Mouse (Mus musculus): ENCODE measurements around the gene Ltbp2. TPM values are rescaled to one million over a fixed set of nuclear protein-coding genes. Genes with fewer than 3 reads are reported as not detected.

Ltbp2 gene
- polyA plus RNA-seq, 1 experiment from 2014 or later, result 11.2 TPM

- Histone ChIP-seq H3K4me2 (ENCODE audit: low read depth, low read length) (no peak overlapping the region), H3K9me3 (ENCODE audit: control insufficient read depth, low read length) (no peaks in the 10 kb centered on the region), H3K27ac (replicated peaks; ENCODE audit: low read depth, low read length) (no peak overlapping the region), H3K4me1 (ENCODE audit: control insufficient read depth, insufficient read depth, low read length) (peaks cover 4% of the 10 kb centered on the region; the same call in 1 of the 2 replicates), H3K9ac (ENCODE audit: low read depth, low read length) (no peak overlapping the region), H3K27me3 (replicated peaks; ENCODE audit: control insufficient read depth, insufficient read depth, low read length) (no peaks in the 10 kb centered on the region), H3K4me3 (ENCODE audit: low read depth, low read length) (no peak overlapping the region), H3K36me3 (ENCODE audit: control insufficient read depth, insufficient read depth, low read length) (no peaks in the 10 kb centered on the region)
- WGBS, result 62% methylated on average over 11 of the region's 11 CpGs
- DNase-seq (ENCODE audit: low spot score), result no peak
- ATAC-seq (ENCODE audit: low read depth), result no peak
These were observed 9.0 kb upstream of the Ltbp2 start for GRCm38 (mm10) chr12:84885107-84885876.

- peaks cover 4% of the 10 kb centered on the region; the same call in 1 of the 2 replicates for H3K4me1 ChIP-seq (ENCODE audit: control insufficient read depth, insufficient read depth, low read length)
- H3K27ac ChIP-seq (replicated peaks; ENCODE audit: low read depth, low read length), result no peak overlapping the region
These were observed 8.2 kb upstream of the Ltbp2 start for GRCm38 (mm10) chr12:84884423-84885076.

GRCm38 (mm10) chr12:84882796-84883195 lies 6.5 kb upstream of the Ltbp2 start:
- Histone ChIP-seq H3K27ac (replicated peaks; ENCODE audit: low read depth, low read length) (no peak overlapping the region), H3K36me3 (ENCODE audit: control insufficient read depth, insufficient read depth, low read length) (no peaks in the 10 kb centered on the region), H3K4me3 (ENCODE audit: low read depth, low read length) (no peak overlapping the region), H3K9ac (ENCODE audit: low read depth, low read length) (no peak overlapping the region), H3K27me3 (replicated peaks; ENCODE audit: control insufficient read depth, insufficient read depth, low read length) (peaks cover 11% of the 10 kb centered on the region; the same call in 1 of the 2 replicates), H3K4me2 (ENCODE audit: low read depth, low read length) (no peak overlapping the region), H3K9me3 (ENCODE audit: control insufficient read depth, low read length) (no peaks in the 10 kb centered on the region), H3K4me1 (ENCODE audit: control insufficient read depth, insufficient read depth, low read length) (peaks cover 4% of the 10 kb centered on the region; the same call in 1 of the 2 replicates)
- DNase-seq (ENCODE audit: low spot score) (no peak), ATAC-seq (ENCODE audit: low read depth) (no peak)
- WGBS, result 73% methylated on average over 4 of the region's 4 CpGs

More at GRCm38 (mm10) chr12:84884423-84885076, 8.2 kb upstream of the Ltbp2 start:
- H3K4me2 ChIP-seq (ENCODE audit: low read depth, low read length), result no peak overlapping the region
- no peak overlapping the region for H3K9ac ChIP-seq (ENCODE audit: low read depth, low read length)
- DNase-seq (ENCODE audit: low spot score) (no peak), ATAC-seq (ENCODE audit: low read depth) (no peak)
- no peaks in the 10 kb centered on the region for H3K27me3 ChIP-seq (replicated peaks; ENCODE audit: control insufficient read depth, insufficient read depth, low read length)
- H3K4me3 ChIP-seq (ENCODE audit: low read depth, low read length), result no peak overlapping the region
- 88% methylated on average over 7 of the region's 7 CpGs for WGBS
- no peaks in the 10 kb centered on the region for H3K9me3 ChIP-seq (ENCODE audit: control insufficient read depth, low read length)
- no peaks in the 10 kb centered on the region for H3K36me3 ChIP-seq (ENCODE audit: control insufficient read depth, insufficient read depth, low read length)

GRCm38 (mm10) chr12:84880091-84880490 lies 3.8 kb upstream of the Ltbp2 start:
- H3K27ac ChIP-seq (replicated peaks; ENCODE audit: low read depth, low read length), result no peak overlapping the region
- peaks cover 4% of the 10 kb centered on the region; the same call in 1 of the 2 replicates for H3K4me1 ChIP-seq (ENCODE audit: control insufficient read depth, insufficient read depth, low read length)
- H3K4me2 ChIP-seq (ENCODE audit: low read depth, low read length), result no peak overlapping the region
- DNase-seq (ENCODE audit: low spot score) (peak; percentile 33), ATAC-seq (ENCODE audit: low read depth) (no peak)
- 44% methylated on average over 11 of the region's 11 CpGs for WGBS
- H3K27me3 ChIP-seq (replicated peaks; ENCODE audit: control insufficient read depth, insufficient read depth, low read length), result peaks cover 38% of the 10 kb centered on the region
- no peaks in the 10 kb centered on the region for H3K9me3 ChIP-seq (ENCODE audit: control insufficient read depth, low read length)
- no peak overlapping the region for H3K4me3 ChIP-seq (ENCODE audit: low read depth, low read length)
- H3K36me3 ChIP-seq (ENCODE audit: control insufficient read depth, insufficient read depth, low read length), result no peaks in the 10 kb centered on the region
- H3K9ac ChIP-seq (ENCODE audit: low read depth, low read length), result no peak overlapping the region

DNA sequence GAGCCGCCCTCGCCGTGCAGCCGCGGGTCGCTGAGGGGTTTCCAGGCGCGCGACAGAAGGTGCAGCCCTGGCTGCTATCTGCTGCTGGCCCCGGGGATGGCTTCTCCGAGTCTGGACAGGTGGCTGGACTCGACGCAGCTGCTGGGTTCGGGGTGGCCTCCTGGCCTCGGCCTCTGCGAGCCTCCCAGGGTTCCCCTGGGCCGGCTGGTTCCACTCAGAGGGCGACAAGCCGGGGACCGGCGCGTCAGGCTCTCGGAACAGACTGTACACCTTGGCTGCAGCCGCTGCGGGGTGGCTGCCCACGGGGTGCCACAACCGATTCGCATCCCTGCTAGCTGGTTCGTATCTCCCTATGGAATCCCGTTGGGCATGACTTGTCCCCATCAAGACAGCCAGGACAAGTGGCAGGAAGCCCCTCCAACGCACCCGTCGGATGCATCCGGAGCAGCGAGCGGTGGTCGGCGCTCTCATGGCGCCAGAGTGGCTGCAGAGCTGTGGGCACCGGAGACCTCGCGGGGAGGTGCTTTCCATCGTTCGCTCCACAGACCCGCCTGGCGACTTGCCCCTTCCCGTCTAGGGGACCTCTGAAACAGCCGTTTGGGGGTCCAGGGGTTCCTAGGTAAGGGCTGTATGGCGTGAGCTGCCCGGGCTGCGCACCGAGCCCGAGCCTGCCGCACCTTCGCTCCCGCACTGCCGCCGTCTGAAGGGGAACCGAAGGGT lies 411 bp downstream of the Ltbp2 start:
- DNase-seq (ENCODE audit: low spot score), result no peak
- Histone ChIP-seq H3K27me3 (replicated peaks; ENCODE audit: control insufficient read depth, insufficient read depth, low read length) (peaks cover 55% of the 10 kb centered on the region), H3K9ac (ENCODE audit: low read depth, low read length) (peak overlapping the region; percentile 48)

DNA sequence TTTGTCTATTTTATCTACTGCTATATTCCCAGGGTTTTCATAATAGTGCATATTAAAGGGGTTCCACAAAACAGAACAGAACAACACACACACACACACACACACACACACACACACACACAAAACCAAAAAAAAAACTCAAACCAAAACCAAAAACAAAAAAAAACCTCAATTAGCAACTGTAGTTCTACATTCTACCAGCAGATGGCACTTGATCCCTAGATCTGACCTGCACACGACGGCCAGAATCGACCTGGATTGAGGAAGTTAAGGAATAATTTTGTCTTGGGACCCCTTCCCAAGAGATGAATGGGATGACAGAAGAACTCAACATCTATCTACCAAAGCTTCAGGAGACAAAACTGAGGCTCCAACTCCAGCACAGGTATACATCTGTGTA lies 2.9 kb downstream of the Ltbp2 start:
- no peaks in the 10 kb centered on the region; the same call in 1 of the 2 replicates for H3K4me1 ChIP-seq (ENCODE audit: control insufficient read depth, insufficient read depth, low read length)
- H3K36me3 ChIP-seq (ENCODE audit: control insufficient read depth, insufficient read depth, low read length), result no peaks in the 10 kb centered on the region
- no peaks in the 10 kb centered on the region for H3K9me3 ChIP-seq (ENCODE audit: control insufficient read depth, low read length)
- H3K4me3 ChIP-seq (ENCODE audit: low read depth, low read length), result 0 out of 2 replicates have a peak overlapping the region, but pooled peaks have one; percentile 2
- 1% methylated on average over 3 of the region's 3 CpGs for WGBS
- ATAC-seq (ENCODE audit: low read depth) (no peak), DNase-seq (ENCODE audit: low spot score) (no peak)
- peaks cover 50% of the 10 kb centered on the region for H3K27me3 ChIP-seq (replicated peaks; ENCODE audit: control insufficient read depth, insufficient read depth, low read length)
- no peak overlapping the region for H3K27ac ChIP-seq (replicated peaks; ENCODE audit: low read depth, low read length)
- no peak overlapping the region for H3K9ac ChIP-seq (ENCODE audit: low read depth, low read length)
- H3K4me2 ChIP-seq (ENCODE audit: low read depth, low read length), result no peak overlapping the region

More for the DNA sequence above, 411 bp downstream of the Ltbp2 start:
- Histone ChIP-seq H3K4me3 (ENCODE audit: low read depth, low read length) (peak overlapping the region; percentile 44), H3K4me1 (ENCODE audit: control insufficient read depth, insufficient read depth, low read length) (no peaks in the 10 kb centered on the region; the same call in 1 of the 2 replicates), H3K27ac (replicated peaks; ENCODE audit: low read depth, low read length) (no peak overlapping the region), H3K9me3 (ENCODE audit: control insufficient read depth, low read length) (no peaks in the 10 kb centered on the region), H3K36me3 (ENCODE audit: control insufficient read depth, insufficient read depth, low read length) (no peaks in the 10 kb centered on the region), H3K4me2 (ENCODE audit: low read depth, low read length) (peak overlapping the region; percentile 63)
- ATAC-seq (ENCODE audit: low read depth), result no peak
- WGBS, result under 1% methylated on average over 39 of the region's 59 CpGs

DNA sequence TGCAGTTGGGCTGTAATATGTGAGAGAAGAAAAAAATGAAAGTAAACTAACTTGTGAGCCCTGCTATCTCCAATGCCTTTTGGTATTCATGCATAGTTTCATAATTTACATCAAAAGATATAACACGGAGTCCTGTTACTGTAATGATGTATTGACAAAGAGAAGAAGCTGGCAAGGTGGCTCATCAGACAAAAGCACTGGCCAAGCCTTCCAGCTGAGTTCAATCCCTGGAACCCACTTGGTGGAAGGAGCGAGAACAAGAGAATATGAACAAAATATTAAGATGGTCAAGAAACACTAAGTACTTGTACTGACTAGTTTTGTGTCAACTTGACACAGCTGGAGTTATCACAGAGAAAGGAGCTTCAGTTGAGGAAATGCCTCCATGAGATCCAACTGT lies 4.0 kb downstream of the Ltbp2 start:
- Histone ChIP-seq H3K4me2 (ENCODE audit: low read depth, low read length) (no peak overlapping the region), H3K27me3 (replicated peaks; ENCODE audit: control insufficient read depth, insufficient read depth, low read length) (peaks cover 39% of the 10 kb centered on the region), H3K36me3 (ENCODE audit: control insufficient read depth, insufficient read depth, low read length) (no peaks in the 10 kb centered on the region), H3K4me1 (ENCODE audit: control insufficient read depth, insufficient read depth, low read length) (no peaks in the 10 kb centered on the region; the same call in 1 of the 2 replicates), H3K27ac (replicated peaks; ENCODE audit: low read depth, low read length) (no peak overlapping the region), H3K4me3 (ENCODE audit: low read depth, low read length) (no peak overlapping the region), H3K9me3 (ENCODE audit: control insufficient read depth, low read length) (no peaks in the 10 kb centered on the region), H3K9ac (ENCODE audit: low read depth, low read length) (no peak overlapping the region)
- DNase-seq (ENCODE audit: low spot score), result no peak
- 78% methylated on average over 2 of the region's 2 CpGs for WGBS
- no peak for ATAC-seq (ENCODE audit: low read depth)

DNA sequence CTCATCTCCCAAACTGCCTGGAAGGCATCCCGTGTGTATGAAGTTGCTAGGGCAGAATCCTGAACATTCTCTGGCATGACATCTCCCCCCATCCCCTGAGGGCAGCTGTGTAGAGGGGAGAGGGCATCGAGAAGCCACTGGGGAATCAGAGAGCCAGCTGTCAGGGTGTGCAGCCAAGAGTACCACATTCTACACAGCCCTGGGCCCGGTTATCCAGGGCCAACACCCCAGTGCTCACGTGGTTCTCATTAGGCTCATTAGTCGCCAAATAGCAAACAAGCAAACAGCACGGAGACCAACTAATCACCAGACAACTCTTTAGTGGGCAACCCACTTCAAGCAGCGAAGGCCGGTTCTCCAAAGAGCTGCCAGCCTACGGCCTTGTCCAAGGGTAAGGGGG lies 10.9 kb downstream of the Ltbp2 start:
- Histone ChIP-seq H3K9ac (ENCODE audit: low read depth, low read length) (no peak overlapping the region), H3K9me3 (ENCODE audit: control insufficient read depth, low read length) (no peaks in the 10 kb centered on the region), H3K4me1 (ENCODE audit: control insufficient read depth, insufficient read depth, low read length) (peaks cover 10% of the 10 kb centered on the region; the same call in 1 of the 2 replicates), H3K36me3 (ENCODE audit: control insufficient read depth, insufficient read depth, low read length) (no peaks in the 10 kb centered on the region), H3K4me2 (ENCODE audit: low read depth, low read length) (no peak overlapping the region), H3K4me3 (ENCODE audit: low read depth, low read length) (no peak overlapping the region), H3K27me3 (replicated peaks; ENCODE audit: control insufficient read depth, insufficient read depth, low read length) (no peaks in the 10 kb centered on the region), H3K27ac (replicated peaks; ENCODE audit: low read depth, low read length) (no peak overlapping the region)
- WGBS, result 56% methylated on average over 9 of the region's 9 CpGs
- DNase-seq (ENCODE audit: low spot score) (no peak), ATAC-seq (ENCODE audit: low read depth) (no peak)
